Comparison of ENCODE assay signal across 9 mouse cellular contexts in genomic region chr14:24067657-24068056, GRCm38 (mm10). TPM values are rescaled to one million over a fixed set of nuclear protein-coding genes. Genes with fewer than 3 reads are reported as not detected.
DNase-seq lines count a peak whose midpoint lies in the region; ATAC-seq and TF ChIP-seq lines count a peak whose summit lies in the region.
"Had no signal": no experiment of that assay in that cellular context is flagged by ENCODE, and none has a peak within 500 bp of the region (broad histone marks: within the 10 kb centered on the region; RNA-seq: fewer than 3 reads in every experiment).

No protein-coding gene starts in this region.

- TF ChIP-seq CTCF in heart, adult 2 months (IDR thresholded peaks at IDR 0.05), result peak; percentile 83
- TF ChIP-seq CTCF in olfactory bulb, adult 2 months (IDR thresholded peaks at IDR 0.05; ENCODE audit: insufficient read depth, low read depth, low read length), result peak; percentile 38; the same call in 1 of the 2 replicates

- WGBS in heart, adult 2 months, result 35% methylated on average over 6 of the region's 6 CpGs
- WGBS in heart, embryonic 11.5 days (ENCODE audit: insufficient replicate concordance), result 36% methylated on average over 6 of the region's 6 CpGs
- WGBS in olfactory bulb, adult 2 months, result 40% methylated on average over 6 of the region's 6 CpGs

- H3K4me3 ChIP-seq in heart, adult 2 months, result no peak overlapping the region
- no peak overlapping the region for H3K4me3 ChIP-seq in heart, embryonic 11.5 days (ENCODE audit: low read depth, low read length)
- no peak overlapping the region for H3K4me3 ChIP-seq in olfactory bulb, adult 2 months (ENCODE audit: insufficient read depth, low read depth, low read length)

- no peaks in the 10 kb centered on the region for H3K27me3 ChIP-seq in heart, adult 2 months (ENCODE audit: control insufficient read depth, insufficient read depth, low read length)
- H3K27me3 ChIP-seq in heart, embryonic 11.5 days (ENCODE audit: control insufficient read depth, insufficient read depth, low read length), result no peaks in the 10 kb centered on the region

- peak; percentile 30 to 41 for DNase-seq in heart, adult 2 months
- DNase-seq in NIH3T3 (ENCODE audit: low read depth), result peak; percentile 84
- DNase-seq in cerebellum, postnatal 25 days, result peak; percentile 46 to 68
- peak; percentile 30 to 40 for DNase-seq in gastrocnemius, postnatal 36 days
- peak; percentile 29 for DNase-seq in left cerebral cortex, adult 11 months (ENCODE audit: low spot score)

- H3K9me3 ChIP-seq in heart, embryonic 11.5 days (replicated peaks; ENCODE audit: control insufficient read depth, low read length), result no peaks in the 10 kb centered on the region

- H3K27ac ChIP-seq in heart, adult 2 months, result no peak overlapping the region
- no peak overlapping the region for H3K27ac ChIP-seq in heart, embryonic 11.5 days (ENCODE audit: low read depth, low read length)
- H3K27ac ChIP-seq in olfactory bulb, adult 2 months (ENCODE audit: insufficient read depth, low read depth, low read length), result no peak overlapping the region
- H3K27ac ChIP-seq: macrophage had no signal

- no peak for TF ChIP-seq POLR2A in heart, adult 2 months (IDR thresholded peaks at IDR 0.05; ENCODE audit: insufficient read depth, low read depth, low read length)
- TF ChIP-seq POLR2A in olfactory bulb, adult 2 months (IDR thresholded peaks at IDR 0.05; ENCODE audit: insufficient read depth, low read depth, low read length), result no peak

- ATAC-seq in heart, embryonic 11.5 days (replicated peaks; ENCODE audit: insufficient number of reproducible peaks, low FRiP score, low TSS enrichment), result no peak
- ATAC-seq in megakaryocyte progenitor cell, adult 5-6 weeks (replicated peaks; ENCODE audit: poor library complexity), result no peak; the same call in 1 of the 2 replicates

- H3K79me2 ChIP-seq in heart, adult 2 months (replicated peaks; ENCODE audit: control insufficient read depth, insufficient read depth, low read length), result no peaks in the 10 kb centered on the region

- H3K4me1 ChIP-seq in heart, adult 2 months (ENCODE audit: control insufficient read depth, insufficient read depth, low read length), result no peaks in the 10 kb centered on the region
- no peaks in the 10 kb centered on the region; the same call in 1 of the 2 replicates for H3K4me1 ChIP-seq in heart, embryonic 11.5 days (ENCODE audit: control insufficient read depth, insufficient read depth, low read length)
- H3K4me1 ChIP-seq in olfactory bulb, adult 2 months (ENCODE audit: control insufficient read depth, insufficient read depth, low read length), result no peaks in the 10 kb centered on the region

- H3K36me3 ChIP-seq in heart, adult 2 months (ENCODE audit: control insufficient read depth, insufficient read depth, low read length), result no peaks in the 10 kb centered on the region
- H3K36me3 ChIP-seq in heart, embryonic 11.5 days (ENCODE audit: control insufficient read depth, insufficient read depth, low read length), result no peaks in the 10 kb centered on the region

- no peak overlapping the region for H3K9ac ChIP-seq in heart, adult 2 months (ENCODE audit: low read depth, low read length)
- H3K9ac ChIP-seq in heart, embryonic 11.5 days (ENCODE audit: low read depth, low read length), result no peak overlapping the region

- intact Hi-C loops in heart, adult 2 months (cut with DNase I), result loop anchor here (1.0 kb wide), 1 partner anchor 208 kb away; no protein-coding TSS in a partner anchor
- intact Hi-C loops in gastrocnemius, postnatal 36 days (cut with DNase I), result loop anchor here (5.0 kb wide), 1 partner anchor 65 kb away; no protein-coding TSS in a partner anchor

- no peak for TF ChIP-seq EP300 in heart, adult 2 months (IDR thresholded peaks at IDR 0.05; ENCODE audit: insufficient read depth, low read depth, low read length)

- no peak overlapping the region for H3K4me2 ChIP-seq in heart, embryonic 11.5 days

RNA-seq across cellular contexts. Expression of gene Kcnma1, which starts 53.4 kb away (rescaled TPM):
- under 1 TPM; 0.78 to 0.84 TPM for total RNA-seq in heart, adult 2 months (2021)
- polyA plus RNA-seq in heart, adult 2 months (2012; rRNA removed), result 0.66 and 0.67 TPM in 2 replicates
- 0.39 and 0.52 TPM in 2 replicates for polyA plus RNA-seq in heart, embryonic 11.5 days (2014; fragmentation: Nextera tagmentation; extraction: Ambion mirVana)
- 10 to 100 TPM; 44.2 to 47.3 TPM for total RNA-seq in gastrocnemius, postnatal 36 days (2021)
- polyA plus RNA-seq in olfactory bulb, adult 2 months (2012; ENCODE audit: insufficient read depth, insufficient read length, low replicate concordance, missing spikeins), result 75.1 and 317 TPM in 2 replicates
- not detected in 2 replicates for total RNA-seq in megakaryocyte progenitor cell, adult 5-6 weeks (2015)
- not detected in 2 replicates for total RNA-seq in megakaryocyte progenitor cell, adult 5-6 weeks (2017)
- polyA plus RNA-seq: macrophage had no signal

Comparison
In these comparisons a context has a peak if more than half of its experiments do, and no peak if none do; other contexts are left out.
1. DNase-seq: peak in every context shown above with its lines; median percentile 84 in NIH3T3; 57 in cerebellum, postnatal 25 days; 36 in heart, adult 2 months; 35 in gastrocnemius, postnatal 36 days; 29 in left cerebral cortex, adult 11 months.
2. RNA of gene Kcnma1, which starts 53.4 kb away (total RNA-seq): 44.2 to 47.3 TPM in gastrocnemius, postnatal 36 days; 0.78 to 0.84 TPM in heart, adult 2 months and not detected in megakaryocyte progenitor cell, adult 5-6 weeks; every median in the first group is over 10 times any median in the second.